Mouse (Mus musculus) layer of hippocampus, adult 2 months (tissue): ENCODE results near the gene Jakmip3. TPM values are rescaled to one million over a fixed set of nuclear protein-coding genes. Genes with fewer than 3 reads are reported as not detected.

ENCODE experiments used
- DNase-seq, 2 experiments: peaks; one replicate each; pipeline ENCODE4 v3.0.0; 2022; ENCODE audit warnings: low spot score in 2 of 2
- H3K27ac ChIP-seq: fragments of 200-600 bp; 2 replicates; pipeline ENCODE4 v1.8.1; 2022
- H3K4me3 ChIP-seq: fragments of 200-600 bp; 2 replicates; pipeline ENCODE4 v1.8.1; 2022; ENCODE audit warnings: mild to moderate bottlenecking
- CTCF ChIP-seq: fragments of 200-600 bp; conservative IDR thresholded peaks from 2 replicates; pipeline ENCODE4 v1.8.1; 2022; ENCODE audit warnings: antibody characterized with exemption, mild to moderate bottlenecking, moderate library complexity
- total RNA-seq, 2 experiments: library from RNA; stranded (reverse); gene quantifications; 2 replicates each; pipeline ENCODE4 v1.2.3; 2021

Jakmip3 gene
- total RNA-seq, 2 experiments from 2014 or later = 51.0 to 58.1 TPM

DNA sequence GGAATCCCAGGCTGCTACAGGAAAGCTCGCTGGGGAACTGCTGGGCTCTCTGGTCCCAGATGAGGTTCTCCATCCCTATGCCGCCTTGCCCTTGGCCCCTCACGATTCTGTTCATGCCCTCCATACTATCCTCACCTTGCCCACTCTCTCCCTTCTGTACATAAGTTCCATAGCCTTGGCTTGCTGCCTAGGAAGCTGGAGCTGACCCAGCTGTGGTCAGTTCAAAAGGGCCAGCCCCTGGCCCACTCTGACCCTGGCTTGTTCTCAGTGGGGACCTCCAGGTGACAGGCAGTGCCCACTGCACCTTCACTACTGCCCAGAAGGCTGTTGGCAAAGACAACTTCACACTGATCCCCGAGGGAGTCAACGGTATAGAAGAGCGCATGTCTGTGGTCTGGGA is 155.9 kb downstream of the Jakmip3 start:
- no peak for TF ChIP-seq CTCF
- Histone ChIP-seq H3K27ac (no peak overlapping the region), H3K4me3 (no peak overlapping the region)
- DNase-seq = no peak

DNA sequence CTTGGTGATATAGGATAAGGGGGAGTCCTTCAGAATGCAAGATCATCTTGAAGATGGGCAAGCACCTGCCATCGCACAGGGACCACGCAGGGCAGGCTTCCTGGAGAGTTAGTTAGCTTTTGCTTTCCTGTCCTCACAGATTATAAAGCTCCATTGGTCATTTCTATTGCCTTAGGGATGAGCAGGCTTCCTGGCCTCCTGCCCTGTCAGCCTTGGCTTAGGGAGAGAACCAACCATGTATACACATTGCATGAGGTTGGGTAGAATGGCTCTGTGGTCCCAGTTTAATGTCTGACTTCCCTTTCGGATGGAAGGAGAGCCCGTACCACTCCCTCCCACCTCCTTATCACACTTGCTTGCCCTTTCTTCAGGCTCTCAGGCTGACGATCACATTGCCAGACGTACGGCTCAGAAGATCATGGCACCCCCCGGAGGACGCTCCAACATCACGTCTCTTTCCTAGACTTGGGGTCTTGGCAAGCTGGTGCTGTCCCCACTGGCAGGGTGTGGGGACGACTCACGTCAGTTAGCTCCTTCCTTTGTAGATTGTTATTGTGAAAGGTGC is 160.1 kb downstream of the Jakmip3 start:
- DNase-seq = no peak
- no peak overlapping the region for H3K4me3 ChIP-seq
- no peak for TF ChIP-seq CTCF
- H3K27ac ChIP-seq = no peak overlapping the region; the same call in 1 of the 2 replicates

DNA sequence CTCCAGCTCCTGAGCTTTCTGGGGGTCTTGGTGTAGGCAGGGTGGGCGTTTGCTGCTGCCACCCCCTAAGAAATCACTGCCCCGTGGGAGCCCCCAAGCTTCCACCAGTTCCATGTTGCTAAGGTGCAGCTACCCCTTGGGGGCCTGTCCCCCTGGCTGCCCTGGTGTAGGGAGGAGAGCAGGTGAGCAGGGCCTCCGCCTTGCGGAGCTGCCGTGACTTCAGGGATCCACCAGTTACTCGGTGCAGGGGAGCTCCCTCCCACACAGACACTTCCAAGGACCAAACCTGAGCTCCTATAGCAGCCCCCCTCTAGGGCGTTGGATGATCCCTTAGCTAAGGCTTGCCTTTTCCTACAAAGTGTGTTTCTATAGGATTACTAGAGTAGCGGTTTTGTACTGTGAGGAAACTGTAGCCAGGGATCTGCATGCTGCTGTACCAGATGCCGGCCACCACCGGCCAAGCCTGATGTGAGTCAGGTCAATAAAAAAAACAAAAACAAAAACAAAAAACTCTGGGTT is 160.8 kb downstream of the Jakmip3 start:
- Histone ChIP-seq H3K4me3 (no peak overlapping the region), H3K27ac (peak overlapping the region; percentile 61; the same call in 1 of the 2 replicates)
- TF ChIP-seq CTCF = no peak
- no peak for DNase-seq

GRCm38 (mm10) chr7:139101826-139102225 is 161.3 kb downstream of the Jakmip3 start:
- peak overlapping the region; percentile 61; the same call in 1 of the 2 replicates for H3K27ac ChIP-seq
- DNase-seq = no peak
- TF ChIP-seq CTCF = no peak
- no peak overlapping the region for H3K4me3 ChIP-seq

GRCm38 (mm10) chr7:139103960-139104381 is 163.4 kb downstream of the Jakmip3 start:
- Histone ChIP-seq H3K27ac (peak overlapping the region; percentile 58), H3K4me3 (no peak overlapping the region)
- peak; percentile 72 for TF ChIP-seq CTCF
- peak in 1 of 2 experiments; percentile 49 for DNase-seq

GRCm38 (mm10) chr7:139105076-139105475 is 164.5 kb downstream of the Jakmip3 start:
- TF ChIP-seq CTCF = no peak
- Histone ChIP-seq H3K4me3 (no peak overlapping the region), H3K27ac (peak overlapping the region; percentile 1; the same call in 1 of the 2 replicates)
- DNase-seq = no peak

DNA sequence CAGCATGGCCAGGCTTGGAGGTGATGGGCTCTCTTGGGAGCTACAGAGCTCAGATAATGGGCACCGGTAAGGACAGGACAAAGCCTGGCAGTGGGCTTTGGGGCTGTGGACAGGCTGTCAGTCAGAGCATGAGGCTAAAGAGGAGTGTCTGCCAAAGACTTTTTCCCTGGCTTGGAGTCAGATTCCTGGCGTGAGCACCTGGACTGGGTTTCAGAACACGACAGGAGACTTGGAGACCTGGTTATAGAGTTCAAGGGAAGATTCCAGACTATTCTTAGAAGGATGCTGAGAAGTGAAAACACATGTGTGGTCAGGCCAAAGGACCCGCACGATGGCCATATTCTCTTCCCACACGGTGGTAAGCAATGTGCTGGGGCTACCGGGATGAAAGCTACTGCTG is 165.2 kb downstream of the Jakmip3 start:
- no peak for DNase-seq
- no peak for TF ChIP-seq CTCF
- Histone ChIP-seq H3K27ac (no peak overlapping the region; the same call in 1 of the 2 replicates), H3K4me3 (no peak overlapping the region)

DNA sequence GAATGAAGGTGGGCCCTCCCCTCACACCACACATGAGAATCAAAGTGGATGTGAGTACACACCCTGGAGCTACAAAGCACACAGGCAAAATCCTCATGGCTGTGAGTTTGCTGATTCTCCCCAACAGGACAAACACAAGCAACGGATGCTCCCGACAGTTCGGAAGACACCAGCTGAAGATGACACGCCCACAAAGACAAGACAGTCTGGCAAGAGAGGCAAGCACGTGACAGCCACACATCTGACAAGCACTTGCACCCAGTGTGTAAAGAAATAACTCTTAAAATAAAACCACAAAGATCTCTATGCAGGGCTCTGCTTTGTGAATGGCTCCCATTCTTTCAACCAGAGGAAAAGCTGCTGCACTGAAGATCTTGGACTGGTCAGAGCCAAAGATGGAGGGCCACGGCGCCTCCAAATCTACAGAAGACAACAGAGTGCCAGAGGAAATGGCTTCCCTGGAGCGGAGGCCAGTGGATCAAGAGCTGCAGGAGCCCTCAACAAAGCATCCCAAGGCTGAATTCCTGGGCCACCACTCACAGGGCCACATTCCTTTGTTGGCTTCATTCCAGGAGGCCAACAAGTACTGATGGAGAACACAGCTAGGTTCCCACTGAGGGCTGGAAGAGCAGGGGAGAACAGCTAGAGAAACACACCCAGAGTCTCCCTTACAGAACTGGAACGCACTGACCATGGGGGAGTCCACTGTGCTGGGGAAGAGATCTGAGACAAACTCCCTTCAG is 167.5 kb downstream of the Jakmip3 start:
- H3K27ac ChIP-seq = no peak overlapping the region
- H3K4me3 ChIP-seq = no peak overlapping the region
- no peak for TF ChIP-seq CTCF
- DNase-seq = peak in 1 of 2 experiments; percentile 71

DNA sequence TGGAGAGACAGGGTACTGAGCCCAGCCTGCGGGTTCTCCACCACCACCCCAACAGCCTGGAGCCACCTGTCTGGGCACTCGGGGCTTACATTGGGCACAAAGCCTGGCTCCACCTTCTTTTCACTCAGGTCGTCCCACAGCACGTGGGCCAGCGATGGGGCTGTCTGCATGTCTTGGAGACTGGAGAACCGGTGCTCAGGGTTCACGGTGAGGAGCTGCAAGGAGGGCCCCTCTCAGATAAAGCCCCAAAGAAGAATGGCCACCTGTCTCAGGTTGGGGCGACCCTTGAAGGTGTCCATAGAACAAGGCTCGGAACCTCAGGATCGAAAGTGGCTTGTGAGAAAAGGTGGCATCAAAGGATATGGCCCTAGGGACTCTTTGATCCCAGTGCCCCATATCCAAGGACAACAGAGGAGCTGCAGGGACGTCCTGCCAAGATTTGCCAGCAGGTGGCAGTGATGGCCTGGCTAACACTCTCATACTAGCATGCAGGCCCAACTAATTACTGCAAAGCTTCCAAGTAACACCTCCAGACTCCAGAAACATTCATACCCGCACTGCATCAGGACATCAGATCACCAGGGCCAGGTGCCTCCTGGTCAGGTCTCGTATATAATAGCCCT is 178.7 kb downstream of the Jakmip3 start:
- Histone ChIP-seq H3K27ac (no peak overlapping the region), H3K4me3 (no peak overlapping the region)
- peak; percentile 79 to 93 for DNase-seq
- TF ChIP-seq CTCF = peak; percentile 93

DNA sequence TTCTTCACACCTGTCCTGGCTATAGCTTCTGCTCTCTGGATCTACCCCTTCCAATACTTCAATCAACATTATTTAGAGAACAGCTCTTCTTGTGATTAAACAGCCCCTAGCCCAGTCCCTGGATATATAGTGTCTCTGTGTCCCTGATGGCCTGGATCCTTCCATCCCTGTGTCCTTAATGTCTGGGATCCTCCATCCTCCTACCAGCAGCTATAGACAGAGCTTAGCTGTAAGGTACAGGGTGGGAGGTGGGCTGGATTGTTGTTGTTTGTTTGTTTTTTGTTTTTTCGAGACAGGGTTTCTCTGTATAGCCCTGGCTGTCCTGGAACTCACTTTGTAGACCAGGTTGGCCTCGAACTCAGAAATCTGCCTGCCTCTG is 179.2 kb downstream of the Jakmip3 start:
- Histone ChIP-seq H3K4me3 (no peak overlapping the region), H3K27ac (no peak overlapping the region)
- no peak for TF ChIP-seq CTCF
- DNase-seq = no peak

GRCm38 (mm10) chr7:139125881-139126280 is 185.4 kb downstream of the Jakmip3 start:
- no peak for DNase-seq
- peak overlapping the region; percentile 79 for H3K27ac ChIP-seq
- TF ChIP-seq CTCF = no peak
- no peak overlapping the region for H3K4me3 ChIP-seq

DNA sequence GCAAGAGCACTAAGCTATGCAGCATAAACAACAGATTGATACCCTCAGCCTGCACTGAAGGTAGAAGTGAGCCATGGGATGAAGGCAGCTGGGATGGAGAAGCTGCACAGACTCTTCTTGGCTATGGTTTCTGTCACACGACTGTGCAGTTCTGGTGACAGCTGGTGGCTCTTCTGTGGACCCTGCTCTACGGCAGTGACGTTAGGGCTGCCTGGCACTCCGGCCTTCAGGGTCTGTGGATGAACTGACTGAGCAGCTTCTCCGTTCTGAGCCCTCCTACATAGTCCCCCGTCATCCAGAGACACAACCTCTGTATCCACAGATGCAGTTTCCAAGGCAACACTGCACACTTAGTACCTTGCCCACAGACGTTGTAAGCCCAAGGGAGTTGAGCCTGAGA is 186.0 kb downstream of the Jakmip3 start:
- peak in 1 of 2 experiments; percentile 39 for DNase-seq
- no peak for TF ChIP-seq CTCF
- Histone ChIP-seq H3K27ac (peak overlapping the region; percentile 79), H3K4me3 (no peak overlapping the region)

DNA sequence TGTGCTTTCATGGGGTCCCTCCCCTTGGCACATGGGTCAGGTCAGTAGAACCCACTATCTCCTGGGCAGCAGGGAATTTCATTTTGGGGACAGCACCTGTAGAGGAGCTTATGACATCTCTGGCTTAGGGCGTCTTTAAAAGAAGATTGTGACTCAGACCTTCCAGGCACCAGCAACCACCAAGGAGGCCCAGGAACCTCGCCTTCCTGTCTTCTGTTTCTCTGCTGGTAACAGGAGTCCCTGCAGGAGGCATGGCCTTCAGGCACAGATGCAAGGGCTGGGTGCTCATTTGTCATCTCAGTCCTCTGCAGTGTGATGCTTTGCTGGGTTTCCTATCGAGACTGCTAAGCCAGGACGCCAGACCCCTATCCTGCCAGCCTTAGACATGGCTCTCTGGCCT is 188.5 kb downstream of the Jakmip3 start:
- H3K27ac ChIP-seq = peak overlapping the region; percentile 32; the same call in 1 of the 2 replicates
- TF ChIP-seq CTCF = no peak

More for the DNA sequence above, 188.5 kb downstream of the Jakmip3 start:
- DNase-seq = no peak
- no peak overlapping the region for H3K4me3 ChIP-seq
